Mouse (Mus musculus) G1E (cell line): ENCODE data around the gene Tnfrsf12a.

Experiments used
- CTCF ChIP-seq: IDR thresholded peaks from 2 replicates; pipeline ENCODE4 v1.5.1; 2012; ENCODE audit warnings: low read depth, low read length, inconsistent platforms, mixed read lengths
- GATA1 ChIP-seq: IDR thresholded peaks from 2 replicates; pipeline ENCODE4 v1.6.1; 2012; ENCODE audit warnings: borderline replicate concordance, low read length, inconsistent platforms, mixed read lengths
- GATA2 ChIP-seq: IDR thresholded peaks from 2 replicates; pipeline ENCODE4 v1.6.1; 2012; ENCODE audit warnings: low read depth, low read length, inconsistent platforms, borderline replicate concordance
- POLR2AphosphoS5 ChIP-seq: IDR thresholded peaks from 2 replicates; pipeline ENCODE4 v1.6.1; 2012; ENCODE audit warnings: low read depth, low read length, inconsistent platforms; ENCODE audit not compliant: insufficient replicate concordance
- TAL1 ChIP-seq: conservative IDR thresholded peaks from 2 replicates; pipeline ENCODE4 v1.6.1; 2012; ENCODE audit warnings: low read depth, low read length, inconsistent platforms, mixed read lengths

DNA sequence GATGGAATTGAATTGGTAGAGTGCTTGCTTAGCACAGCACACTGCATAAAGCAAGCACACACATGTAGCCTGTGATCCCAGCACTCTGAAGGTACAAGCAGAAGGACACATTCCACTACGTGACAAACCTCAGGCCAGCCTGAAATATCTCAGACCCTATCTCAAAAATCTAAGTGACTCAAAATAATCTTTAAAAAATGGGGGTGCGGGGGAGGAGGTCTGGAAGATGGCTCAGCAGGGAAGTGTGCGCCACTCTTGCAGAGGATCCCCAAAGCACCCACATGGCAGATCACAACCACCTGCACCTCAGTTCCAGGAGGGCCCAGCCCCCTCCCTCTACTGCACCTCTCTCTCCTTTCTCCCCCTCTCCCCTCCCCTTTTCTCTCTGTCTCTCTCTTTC, 5.7 kb downstream of the Tnfrsf12a start:
- no peak for TF ChIP-seq CTCF
- TF ChIP-seq TAL1: no peak
- TF ChIP-seq POLR2AphosphoS5: no peak
- no peak for TF ChIP-seq GATA1
- TF ChIP-seq GATA2: no peak
